Comparison of ENCODE assay signal across 16 mouse cellular contexts in the genomic region with DNA sequence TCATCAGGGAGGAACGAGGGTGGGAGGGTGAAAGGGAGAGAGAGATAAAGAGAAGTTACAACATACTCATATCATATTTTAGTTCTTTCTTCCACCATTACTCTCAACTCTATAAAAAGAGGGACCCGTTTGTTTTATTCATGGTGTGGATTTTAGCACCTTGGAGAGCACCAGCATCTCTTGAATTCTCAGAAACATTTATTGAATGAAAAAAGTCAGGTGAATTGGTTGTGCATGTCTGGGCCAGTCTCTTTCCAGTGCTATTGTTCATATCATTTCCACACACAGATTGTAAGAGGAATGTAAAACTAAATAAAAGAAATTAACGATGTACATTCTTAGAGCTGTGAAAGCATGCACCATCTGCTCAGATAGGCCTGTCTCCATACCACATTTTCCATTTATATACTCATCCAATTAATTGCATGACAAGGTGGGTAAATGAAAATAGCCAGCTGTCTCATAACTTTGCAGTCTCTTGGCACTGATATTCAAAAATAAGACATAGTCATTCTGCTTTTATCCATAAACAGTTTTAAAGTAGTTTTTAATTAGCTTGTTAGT.
DNase-seq lines count a peak whose midpoint lies in the region; ATAC-seq and TF ChIP-seq lines count a peak whose summit lies in the region.
"Had no signal": no experiment of that assay in that cellular context is flagged by ENCODE, and none has a peak within 500 bp of the region (broad histone marks: within the 10 kb centered on the region; RNA-seq: fewer than 3 reads in every experiment).

No protein-coding gene starts in this region.

- no peak overlapping the region for H3K9ac ChIP-seq in kidney, postnatal 0 days (ENCODE audit: low read depth, low read length)
- H3K9ac ChIP-seq in forebrain, embryonic 14.5 days (ENCODE audit: low read length), result no peak overlapping the region
- no peak overlapping the region for H3K9ac ChIP-seq in hindbrain, embryonic 16.5 days (ENCODE audit: low read depth, low read length)
- H3K9ac ChIP-seq: heart, embryonic 15.5 days; limb, embryonic 15.5 days; midbrain, embryonic 13.5 days had no signal

- H3K27me3 ChIP-seq in kidney, postnatal 0 days (ENCODE audit: insufficient read depth, low read length), result no peaks in the 10 kb centered on the region
- no peaks in the 10 kb centered on the region for H3K27me3 ChIP-seq in forebrain, embryonic 14.5 days (replicated peaks; ENCODE audit: control insufficient read depth, insufficient read depth, low read length)
- no peaks in the 10 kb centered on the region for H3K27me3 ChIP-seq in hindbrain, embryonic 16.5 days (replicated peaks; ENCODE audit: control insufficient read depth, insufficient read depth, low read length)
- H3K27me3 ChIP-seq: heart, embryonic 15.5 days; limb, embryonic 15.5 days; midbrain, embryonic 13.5 days had no signal

- no peak for ATAC-seq in kidney, postnatal 0 days (replicated peaks; ENCODE audit: low FRiP score, low read depth)
- ATAC-seq in forebrain, embryonic 14.5 days, result peak; percentile 74
- ATAC-seq in hindbrain, embryonic 16.5 days, result no peak
- ATAC-seq: lung, postnatal 0 days; midbrain, embryonic 13.5 days had no signal

- H3K27ac ChIP-seq in kidney, postnatal 0 days, result no peak overlapping the region
- H3K27ac ChIP-seq in forebrain, embryonic 14.5 days (ENCODE audit: low read depth, low read length), result 0 out of 2 replicates have a peak overlapping the region, but pooled peaks have one; percentile 5
- H3K27ac ChIP-seq in hindbrain, embryonic 16.5 days (ENCODE audit: low read depth, low read length), result no peak overlapping the region
- H3K27ac ChIP-seq: heart, embryonic 15.5 days; limb, embryonic 15.5 days; midbrain, embryonic 13.5 days had no signal

- no peak for TF ChIP-seq CTCF in kidney, postnatal 0 days (IDR thresholded peaks at IDR 0.05; ENCODE audit: low read depth)

- no peaks in the 10 kb centered on the region for H3K9me3 ChIP-seq in kidney, postnatal 0 days (replicated peaks; ENCODE audit: low read length)
- H3K9me3 ChIP-seq in forebrain, embryonic 14.5 days (replicated peaks; ENCODE audit: control insufficient read depth, low read length), result no peaks in the 10 kb centered on the region
- no peaks in the 10 kb centered on the region for H3K9me3 ChIP-seq in hindbrain, embryonic 16.5 days (ENCODE audit: control insufficient read depth, low read length)
- H3K9me3 ChIP-seq: heart, embryonic 15.5 days; limb, embryonic 15.5 days; midbrain, embryonic 13.5 days had no signal

- no peak overlapping the region for H3K4me3 ChIP-seq in kidney, postnatal 0 days (replicated peaks; ENCODE audit: low read depth, low read length)
- no peak overlapping the region for H3K4me3 ChIP-seq in forebrain, embryonic 14.5 days (ENCODE audit: low read depth, low read length)
- H3K4me3 ChIP-seq in hindbrain, embryonic 16.5 days (ENCODE audit: low read length), result no peak overlapping the region
- H3K4me3 ChIP-seq: heart, embryonic 15.5 days; limb, embryonic 15.5 days; midbrain, embryonic 13.5 days had no signal

- H3K36me3 ChIP-seq in kidney, postnatal 0 days (ENCODE audit: insufficient read depth, low read length), result no peaks in the 10 kb centered on the region
- no peaks in the 10 kb centered on the region for H3K36me3 ChIP-seq in forebrain, embryonic 14.5 days (ENCODE audit: control insufficient read depth, insufficient read depth, low read length)
- no peaks in the 10 kb centered on the region for H3K36me3 ChIP-seq in hindbrain, embryonic 16.5 days (ENCODE audit: control insufficient read depth, insufficient read depth, low read length)
- H3K36me3 ChIP-seq: heart, embryonic 15.5 days; limb, embryonic 15.5 days; midbrain, embryonic 13.5 days had no signal

- H3K4me2 ChIP-seq in kidney, postnatal 0 days (ENCODE audit: low read length), result no peak overlapping the region
- H3K4me2 ChIP-seq in forebrain, embryonic 14.5 days (ENCODE audit: low read length), result no peak overlapping the region
- H3K4me2 ChIP-seq in hindbrain, embryonic 16.5 days (ENCODE audit: low read length), result no peak overlapping the region
- H3K4me2 ChIP-seq: heart, embryonic 15.5 days; limb, embryonic 15.5 days; midbrain, embryonic 13.5 days had no signal

- H3K4me1 ChIP-seq in kidney, postnatal 0 days (replicated peaks; ENCODE audit: insufficient read depth, low read length), result no peaks in the 10 kb centered on the region
- no peaks in the 10 kb centered on the region for H3K4me1 ChIP-seq in forebrain, embryonic 14.5 days (ENCODE audit: control insufficient read depth, insufficient read depth, low read length)
- no peaks in the 10 kb centered on the region for H3K4me1 ChIP-seq in hindbrain, embryonic 16.5 days (ENCODE audit: control insufficient read depth, insufficient read depth, low read depth, low read length)
- H3K4me1 ChIP-seq: heart, embryonic 15.5 days; limb, embryonic 15.5 days; midbrain, embryonic 13.5 days had no signal

- 59% methylated on average over 3 of the region's 3 CpGs for WGBS in kidney, postnatal 0 days
- 37% methylated on average over 3 of the region's 3 CpGs for WGBS in forebrain, embryonic 14.5 days
- WGBS in hindbrain, embryonic 16.5 days, result 67% methylated on average over 3 of the region's 3 CpGs

- peak; percentile 25 for DNase-seq in kidney, postnatal 0 days (ENCODE audit: low spot score)
- DNase-seq in kidney, adult 11 months, result no peak
- DNase-seq in right cerebral cortex, adult 2 months (ENCODE audit: low spot score in 2 of 2), result peak; percentile 10 to 14
- DNase-seq in right cerebral cortex, postnatal 14 days, result no peak
- peak; percentile 65 for DNase-seq in forebrain, embryonic 14.5 days (ENCODE audit: low spot score)
- DNase-seq in adrenal gland, postnatal 25 days, result no peak
- DNase-seq in cerebellum, adult 18-20 months, result no peak
- DNase-seq: cerebellum, adult 9-11 months; gastrocnemius, postnatal 36 days; kidney, postnatal 4 days; thymus, postnatal 4 days had no signal

Comparison
In these comparisons a context has a peak if more than half of its experiments do, and no peak if none do; other contexts are left out.
1. DNase-seq: peak in kidney, postnatal 0 days (single experiment), right cerebral cortex, adult 2 months (2 of 2) and forebrain, embryonic 14.5 days (single experiment); none in kidney, adult 11 months (single experiment), right cerebral cortex, postnatal 14 days (single experiment), adrenal gland, postnatal 25 days (single experiment) and cerebellum, adult 18-20 months (0 of 2).